Mouse (Mus musculus): ENCODE measurements around the gene Cited1. TPM values are rescaled to one million over a fixed set of nuclear protein-coding genes. Genes with fewer than 3 reads are reported as not detected.

Cited1 gene
- polyA plus RNA-seq (2012; rRNA removed) = 12.0 and 14.4 TPM in 2 replicates

GRCm38 (mm10) chrX:102251937-102252860 is at the start of gene Cited1:
Gene Cited1, minus strand, starts transcription at chrX:102252181.

Other genes starting within 250 kb of the Cited1 start
- 43.3 and 45.2 TPM in 2 replicates for gene Rtl5, start 180.9 kb downstream of the Cited1 start, polyA plus RNA-seq (2012; rRNA removed)
- gene Pin4, start 132.7 kb downstream of the Cited1 start, polyA plus RNA-seq (2012; rRNA removed) = 48.0 and 48.7 TPM in 2 replicates
- gene Ercc6l, start 95.1 kb downstream of the Cited1 start, polyA plus RNA-seq (2012; rRNA removed) = 0.97 and 1.1 TPM in 2 replicates
- 1,156 and 1,167 TPM in 2 replicates for gene Rps4x, start 62.8 kb downstream of the Cited1 start, polyA plus RNA-seq (2012; rRNA removed)